Mouse (Mus musculus): ENCODE results near the gene Trp53i11. TPM values are rescaled to one million over a fixed set of nuclear protein-coding genes. Genes with fewer than 3 reads are reported as not detected.

Trp53i11 gene
- polyA plus RNA-seq, 1 experiment = 0.65 TPM

DNA sequence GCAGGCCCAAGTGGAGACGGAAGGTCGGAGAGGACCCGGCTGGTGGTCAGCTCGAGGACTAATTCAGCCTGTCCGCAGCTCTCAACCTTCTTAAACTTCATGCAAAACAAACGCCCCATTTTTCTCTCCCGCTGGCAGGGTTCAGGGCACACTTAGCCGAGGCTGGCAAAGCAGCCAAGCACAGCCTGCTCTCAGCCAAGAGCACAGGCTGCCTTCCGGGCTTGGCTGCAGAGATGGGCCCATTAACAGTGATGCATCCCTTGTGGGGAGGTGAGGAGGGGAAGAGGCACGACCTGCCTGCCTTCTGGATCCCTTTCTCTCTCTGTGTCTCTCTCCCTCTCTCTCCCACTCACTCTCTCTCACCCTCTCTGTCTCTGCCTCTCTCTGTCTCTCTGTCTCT is 28.4 kb downstream of the Trp53i11 start:
- H3ac ChIP-seq (ENCODE audit: control insufficient read depth, insufficient read length) = no peak overlapping the region
- H3K36me3 ChIP-seq (ENCODE audit: control insufficient read depth, insufficient read depth) = no peaks in the 10 kb centered on the region
- H3K4me2 ChIP-seq (ENCODE audit: low read depth) = no peak overlapping the region
- H3K79me2 ChIP-seq (ENCODE audit: control insufficient read depth, insufficient read depth) = no peaks in the 10 kb centered on the region
- no peak overlapping the region for H3K4me3 ChIP-seq
- TF ChIP-seq TCF12 (IDR thresholded peaks at IDR 0.05; ENCODE audit: insufficient read depth, poor library complexity, severe bottlenecking) (no peak), MYOD1 (IDR thresholded peaks at IDR 0.05; ENCODE audit: control insufficient read depth in 1 of 3, insufficient read length in 2 of 3, low read depth in 2 of 3) (no peak), TCF3 (IDR thresholded peaks at IDR 0.05; ENCODE audit: insufficient read length, low read depth) (no peak), E2F4 (IDR thresholded peaks at IDR 0.05; ENCODE audit: insufficient read depth) (no peak), MYOG (IDR thresholded peaks at IDR 0.05; ENCODE audit: control insufficient read depth in 1 of 3, insufficient read depth in 1 of 3, insufficient read length in 2 of 3, low read depth in 2 of 3) (no peak), POLR2AphosphoS2 (IDR thresholded peaks at IDR 0.05; ENCODE audit: insufficient read length, low read depth) (no peak), REST (IDR thresholded peaks at IDR 0.05; ENCODE audit: insufficient read depth, insufficient read length) (no peak)
- peaks cover 53% of the 10 kb centered on the region for H3K27me3 ChIP-seq (ENCODE audit: control insufficient read depth, insufficient read depth, insufficient read length)

DNA sequence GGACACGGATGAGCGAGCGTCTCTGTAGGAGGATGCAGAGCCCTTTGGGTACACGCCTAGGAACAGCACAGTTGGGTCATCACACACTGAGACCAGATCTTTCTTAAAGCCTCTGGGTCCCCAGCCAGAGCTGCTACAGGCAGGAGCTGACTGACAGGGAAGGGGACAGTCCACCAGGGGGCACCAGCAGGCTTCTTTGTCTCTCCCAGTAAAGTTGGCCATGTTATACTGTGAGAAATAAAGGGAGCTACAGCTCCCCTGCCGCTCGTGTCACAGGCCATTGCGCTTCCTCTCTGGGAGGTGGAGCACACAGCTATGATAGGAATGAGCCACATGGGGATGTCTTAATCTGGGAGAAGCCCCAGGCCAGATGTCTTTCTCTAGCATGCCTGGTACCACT is 29.7 kb downstream of the Trp53i11 start:
- H3K36me3 ChIP-seq (ENCODE audit: control insufficient read depth, insufficient read depth) = no peaks in the 10 kb centered on the region
- no peaks in the 10 kb centered on the region for H3K79me2 ChIP-seq (ENCODE audit: control insufficient read depth, insufficient read depth)
- H3K4me3 ChIP-seq = no peak overlapping the region
- TF ChIP-seq CEBPB (IDR thresholded peaks at IDR 0.05; ENCODE audit: insufficient read depth, poor library complexity, severe bottlenecking) (no peak), MYOG (IDR thresholded peaks at IDR 0.05; ENCODE audit: control insufficient read depth in 1 of 3, insufficient read depth in 1 of 3, insufficient read length in 2 of 3, low read depth in 2 of 3) (no peak), SRF (IDR thresholded peaks at IDR 0.05; ENCODE audit: control insufficient read depth, insufficient read length, low read depth) (no peak), MYOD1 (IDR thresholded peaks at IDR 0.05; ENCODE audit: control insufficient read depth in 1 of 3, insufficient read length in 2 of 3, low read depth in 2 of 3) (no peak), MAX (IDR thresholded peaks at IDR 0.05; ENCODE audit: low read depth) (no peak), POLR2AphosphoS2 (IDR thresholded peaks at IDR 0.05; ENCODE audit: insufficient read length, low read depth) (no peak)
- no peak overlapping the region for H3K4me2 ChIP-seq (ENCODE audit: low read depth)
- H3ac ChIP-seq (ENCODE audit: control insufficient read depth, insufficient read length) = no peak overlapping the region
- peaks cover 56% of the 10 kb centered on the region for H3K27me3 ChIP-seq (ENCODE audit: control insufficient read depth, insufficient read depth, insufficient read length)

DNA sequence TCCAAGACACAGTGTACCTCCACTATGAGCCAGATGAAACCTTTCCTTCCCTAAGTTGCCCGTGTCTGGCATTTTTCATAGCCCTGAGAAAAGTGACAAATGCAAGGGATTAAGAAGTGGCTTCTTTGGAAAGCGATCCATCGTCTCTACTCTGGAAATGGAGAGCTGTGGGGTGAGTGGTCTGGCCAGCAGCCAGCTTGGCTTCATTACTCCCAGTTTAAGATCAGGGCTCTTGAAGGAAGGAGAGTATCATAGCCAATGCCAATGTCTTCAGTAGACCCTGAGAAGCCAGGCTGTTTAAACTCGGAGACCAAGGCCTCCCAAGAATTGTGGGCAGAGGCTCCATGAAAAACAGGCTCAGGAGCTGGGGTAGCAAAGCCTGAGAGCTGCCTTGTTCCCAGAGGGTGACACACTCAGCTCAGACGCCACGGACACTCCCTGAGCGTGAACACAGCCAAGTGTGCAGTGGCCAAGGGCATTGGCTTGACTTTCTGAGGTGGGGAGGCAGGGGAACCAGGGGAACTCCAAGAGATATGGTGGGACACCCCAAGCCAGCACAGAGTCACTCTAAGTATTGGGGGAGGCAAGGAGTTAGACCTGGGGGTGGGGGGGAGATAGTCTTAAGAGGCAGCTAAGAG is 31.1 kb downstream of the Trp53i11 start:
- TF ChIP-seq SRF (IDR thresholded peaks at IDR 0.05; ENCODE audit: control insufficient read depth, insufficient read length, low read depth) (no peak), MAX (IDR thresholded peaks at IDR 0.05; ENCODE audit: low read depth) (no peak), REST (IDR thresholded peaks at IDR 0.05; ENCODE audit: insufficient read depth, insufficient read length) (no peak), MYOG (IDR thresholded peaks at IDR 0.05; ENCODE audit: control insufficient read depth in 1 of 3, insufficient read depth in 1 of 3, insufficient read length in 2 of 3, low read depth in 2 of 3) (no peak), E2F4 (IDR thresholded peaks at IDR 0.05; ENCODE audit: insufficient read depth) (no peak), CEBPB (IDR thresholded peaks at IDR 0.05; ENCODE audit: insufficient read depth, poor library complexity, severe bottlenecking) (no peak), USF1 (IDR thresholded peaks at IDR 0.05; ENCODE audit: low read depth) (no peak)
- Histone ChIP-seq H3K27me3 (ENCODE audit: control insufficient read depth, insufficient read depth, insufficient read length) (peaks cover 70% of the 10 kb centered on the region), H3ac (ENCODE audit: control insufficient read depth, insufficient read length) (no peak overlapping the region), H3K4me3 (no peak overlapping the region), H3K4me2 (ENCODE audit: low read depth) (no peak overlapping the region), H3K79me2 (ENCODE audit: control insufficient read depth, insufficient read depth) (no peaks in the 10 kb centered on the region), H3K36me3 (ENCODE audit: control insufficient read depth, insufficient read depth) (no peaks in the 10 kb centered on the region)

DNA sequence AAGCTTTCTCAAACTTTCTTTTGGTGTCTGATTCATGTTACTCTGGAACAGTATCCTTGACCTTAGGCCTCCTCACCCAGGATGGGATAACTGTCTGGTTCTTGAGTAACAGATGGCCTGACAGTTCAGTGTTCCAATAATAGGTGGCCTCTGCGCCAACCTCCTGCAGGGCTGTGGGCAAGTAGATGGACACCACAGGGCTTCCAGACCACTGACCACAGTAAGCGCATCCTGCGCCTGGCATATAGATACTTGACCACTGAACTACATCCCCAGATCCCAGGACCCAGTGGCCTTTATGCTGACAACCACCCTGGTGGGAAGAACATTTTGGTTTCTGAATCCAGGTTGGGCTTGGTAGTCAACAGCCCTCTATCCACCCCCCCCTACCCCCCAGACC is 32.2 kb downstream of the Trp53i11 start:
- peaks cover 77% of the 10 kb centered on the region for H3K27me3 ChIP-seq (ENCODE audit: control insufficient read depth, insufficient read depth, insufficient read length)
- H3K4me3 ChIP-seq = no peak overlapping the region
- H3K36me3 ChIP-seq (ENCODE audit: control insufficient read depth, insufficient read depth) = no peaks in the 10 kb centered on the region
- H3K4me2 ChIP-seq (ENCODE audit: low read depth) = no peak overlapping the region
- TF ChIP-seq TCF3 (IDR thresholded peaks at IDR 0.05; ENCODE audit: insufficient read length, low read depth) = no peak
- TF ChIP-seq E2F4 (IDR thresholded peaks at IDR 0.05; ENCODE audit: insufficient read depth) = no peak
- no peak for TF ChIP-seq CEBPB (IDR thresholded peaks at IDR 0.05; ENCODE audit: insufficient read depth, poor library complexity, severe bottlenecking)
- no peak for TF ChIP-seq TCF12 (IDR thresholded peaks at IDR 0.05; ENCODE audit: insufficient read depth, poor library complexity, severe bottlenecking)
- no peak for TF ChIP-seq REST (IDR thresholded peaks at IDR 0.05; ENCODE audit: insufficient read depth, insufficient read length)
- no peak for TF ChIP-seq POLR2AphosphoS2 (IDR thresholded peaks at IDR 0.05; ENCODE audit: insufficient read length, low read depth)
- no peak for TF ChIP-seq MAX (IDR thresholded peaks at IDR 0.05; ENCODE audit: low read depth)
- no peak for TF ChIP-seq MYOD1 (IDR thresholded peaks at IDR 0.05; ENCODE audit: control insufficient read depth in 1 of 3, insufficient read length in 2 of 3, low read depth in 2 of 3)
- TF ChIP-seq MYOG (IDR thresholded peaks at IDR 0.05; ENCODE audit: control insufficient read depth in 1 of 3, insufficient read depth in 1 of 3, insufficient read length in 2 of 3, low read depth in 2 of 3) = no peak
- no peak for TF ChIP-seq USF1 (IDR thresholded peaks at IDR 0.05; ENCODE audit: low read depth)
- no peak for TF ChIP-seq SRF (IDR thresholded peaks at IDR 0.05; ENCODE audit: control insufficient read depth, insufficient read length, low read depth)
- no peak for TF ChIP-seq POLR2A (IDR thresholded peaks at IDR 0.05; ENCODE audit: insufficient read length, low read depth)
- no peaks in the 10 kb centered on the region for H3K79me2 ChIP-seq (ENCODE audit: control insufficient read depth, insufficient read depth)
- H3ac ChIP-seq (ENCODE audit: control insufficient read depth, insufficient read length) = no peak overlapping the region

DNA sequence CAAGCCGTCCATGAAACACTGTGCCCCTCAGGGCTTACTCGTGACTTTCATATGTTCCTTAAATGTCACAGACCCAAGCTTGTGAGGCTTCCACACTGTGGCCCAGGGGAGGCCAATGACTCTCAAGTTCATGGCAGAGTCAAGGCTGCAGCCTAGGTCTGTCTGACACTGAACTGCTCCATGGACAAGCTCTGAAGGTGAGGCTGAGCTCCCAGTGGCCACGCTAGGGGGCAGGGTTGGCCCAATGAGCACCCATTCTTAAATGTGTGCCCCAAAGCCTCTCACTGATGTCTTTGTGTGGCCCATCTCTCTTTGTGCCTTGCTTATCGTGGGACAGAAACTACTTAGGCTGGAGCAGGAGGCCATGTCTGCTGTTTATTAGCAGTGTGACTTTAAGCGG is 33.1 kb downstream of the Trp53i11 start:
- Histone ChIP-seq H3ac (ENCODE audit: control insufficient read depth, insufficient read length) (no peak overlapping the region), H3K79me2 (ENCODE audit: control insufficient read depth, insufficient read depth) (no peaks in the 10 kb centered on the region), H3K4me2 (ENCODE audit: low read depth) (no peak overlapping the region), H3K27me3 (ENCODE audit: control insufficient read depth, insufficient read depth, insufficient read length) (peaks cover 73% of the 10 kb centered on the region), H3K4me3 (no peak overlapping the region), H3K36me3 (ENCODE audit: control insufficient read depth, insufficient read depth) (no peaks in the 10 kb centered on the region)
- TF ChIP-seq CEBPB (IDR thresholded peaks at IDR 0.05; ENCODE audit: insufficient read depth, poor library complexity, severe bottlenecking) = no peak
- TF ChIP-seq REST (IDR thresholded peaks at IDR 0.05; ENCODE audit: insufficient read depth, insufficient read length) = no peak
- no peak for TF ChIP-seq TCF3 (IDR thresholded peaks at IDR 0.05; ENCODE audit: insufficient read length, low read depth)
- TF ChIP-seq POLR2AphosphoS2 (IDR thresholded peaks at IDR 0.05; ENCODE audit: insufficient read length, low read depth) = no peak
- no peak for TF ChIP-seq USF1 (IDR thresholded peaks at IDR 0.05; ENCODE audit: low read depth)
- no peak for TF ChIP-seq POLR2A (IDR thresholded peaks at IDR 0.05; ENCODE audit: insufficient read length, low read depth)
- TF ChIP-seq SRF (IDR thresholded peaks at IDR 0.05; ENCODE audit: control insufficient read depth, insufficient read length, low read depth) = no peak
- no peak for TF ChIP-seq MYOD1 (IDR thresholded peaks at IDR 0.05; ENCODE audit: control insufficient read depth in 1 of 3, insufficient read length in 2 of 3, low read depth in 2 of 3)
- no peak for TF ChIP-seq E2F4 (IDR thresholded peaks at IDR 0.05; ENCODE audit: insufficient read depth)
- TF ChIP-seq TCF12 (IDR thresholded peaks at IDR 0.05; ENCODE audit: insufficient read depth, poor library complexity, severe bottlenecking) = no peak
- no peak for TF ChIP-seq MAX (IDR thresholded peaks at IDR 0.05; ENCODE audit: low read depth)
- no peak for TF ChIP-seq MYOG (IDR thresholded peaks at IDR 0.05; ENCODE audit: control insufficient read depth in 1 of 3, insufficient read depth in 1 of 3, insufficient read length in 2 of 3, low read depth in 2 of 3)

Measured in myocyte (in vitro differentiated cells).